Mouse (Mus musculus) bone marrow macrophage, adult 2 months (primary cell): ENCODE results near the gene Scgb1a1. TPM values are rescaled to one million over a fixed set of nuclear protein-coding genes. Genes with fewer than 3 reads are reported as not detected.
A peak's percentile ranks its signal among the peaks of the same experiment; 100 is the strongest.

Experiments used
- H3K27ac ChIP-seq: 2 replicates; pipeline ENCODE4 v1.5.1; 2012; ENCODE audit warnings: low read depth, low read length; ENCODE audit not compliant: insufficient read depth
- H3K4me1 ChIP-seq: 2 replicates; pipeline ENCODE4 v1.6.1; 2012; ENCODE audit warnings: low read length; ENCODE audit not compliant: control insufficient read depth, insufficient read depth
- H3K4me3 ChIP-seq: 2 replicates; pipeline ENCODE4 v1.5.1; 2012; ENCODE audit warnings: mild to moderate bottlenecking, low read length, moderate library complexity; ENCODE audit not compliant: insufficient read depth
- CTCF ChIP-seq: IDR thresholded peaks from 2 replicates; pipeline ENCODE4 v1.5.1; 2012; ENCODE audit warnings: low read depth, mild to moderate bottlenecking, low read length, moderate library complexity
- POLR2A ChIP-seq: IDR thresholded peaks from 2 replicates; pipeline ENCODE4 v1.6.1; 2012; ENCODE audit warnings: mild to moderate bottlenecking, low read depth, low read length, borderline replicate concordance
- polyA plus RNA-seq: library from polyadenylated mRNA; stranded (reverse); fragments of >200 nt; gene quantifications from 2 replicates; pipeline ENCODE4 v1.2.4, GENCODE M21; 2012; ENCODE audit not compliant: missing spikeins, insufficient read depth, insufficient read length

The Scgb1a1 gene
- polyA plus RNA-seq, 1 experiment: not detected

DNA sequence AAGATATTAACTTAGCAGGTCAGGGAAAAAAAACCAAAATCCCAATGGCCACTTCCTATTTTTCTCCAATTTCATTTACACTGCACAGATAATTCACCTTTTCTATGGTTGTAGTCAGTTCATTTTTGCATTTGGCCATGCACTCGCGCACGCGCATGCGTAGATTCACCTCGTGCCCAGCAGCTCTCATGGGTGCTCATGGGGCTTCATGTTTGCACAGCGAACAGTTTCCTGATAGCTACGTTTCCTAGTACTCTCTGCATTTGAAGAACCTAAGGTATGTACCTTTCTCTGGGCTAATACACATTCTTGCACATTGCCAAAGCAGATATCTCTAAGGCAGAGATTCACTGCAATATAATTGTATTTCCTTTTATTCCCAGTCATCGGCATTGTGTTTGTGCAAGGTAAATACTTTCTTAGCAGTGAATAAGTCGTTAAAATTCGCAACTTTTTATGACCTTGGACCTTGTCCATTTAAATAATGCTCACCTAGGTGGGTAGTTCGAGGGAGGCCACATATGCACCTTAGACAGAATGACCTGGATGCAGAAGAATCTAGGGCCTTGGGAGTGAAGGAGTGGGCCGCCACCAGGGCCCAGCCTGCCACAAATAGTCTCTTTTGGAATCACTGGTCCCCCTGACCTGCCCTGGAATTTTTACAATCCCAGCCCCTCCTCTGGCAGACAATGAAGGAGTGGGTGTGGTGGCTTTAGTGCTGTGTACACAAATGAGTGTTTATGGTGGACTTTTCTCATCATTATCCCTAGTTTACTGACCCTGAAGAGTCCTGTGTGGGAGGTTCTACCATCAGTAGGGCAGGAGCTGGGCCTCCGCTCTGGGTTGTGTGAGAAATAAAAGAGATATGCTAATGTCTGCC, 6.2 kb downstream of the Scgb1a1 start:
- H3K4me1 ChIP-seq: peaks cover 31% of the 10 kb centered on the region
- H3K27ac ChIP-seq: no peak overlapping the region
- no peak for TF ChIP-seq CTCF
- TF ChIP-seq POLR2A: no peak
- H3K4me3 ChIP-seq: no peak overlapping the region

DNA sequence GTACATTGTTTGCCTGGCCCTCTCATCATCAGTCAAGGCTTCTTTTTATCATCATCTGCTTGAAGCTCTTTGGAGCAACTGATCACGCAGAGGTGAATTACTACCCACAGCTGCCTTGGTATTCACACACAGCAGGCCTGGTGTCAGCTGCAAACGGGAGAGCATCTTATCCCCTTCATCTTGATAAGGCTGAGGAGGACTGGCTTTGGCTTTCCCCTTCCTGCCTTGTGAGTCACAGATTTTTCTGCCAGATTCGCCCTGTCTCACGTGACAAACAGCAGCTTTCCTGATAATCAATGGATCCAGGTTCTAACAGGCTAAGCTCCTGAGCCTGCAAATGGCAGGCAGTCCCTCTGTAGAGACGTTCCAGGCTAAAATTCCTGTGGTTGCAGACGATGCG, 7.8 kb downstream of the Scgb1a1 start:
- TF ChIP-seq CTCF (no peak), POLR2A (no peak)
- peaks cover 47% of the 10 kb centered on the region for H3K4me1 ChIP-seq
- H3K4me3 ChIP-seq: no peak overlapping the region
- no peak overlapping the region for H3K27ac ChIP-seq

DNA sequence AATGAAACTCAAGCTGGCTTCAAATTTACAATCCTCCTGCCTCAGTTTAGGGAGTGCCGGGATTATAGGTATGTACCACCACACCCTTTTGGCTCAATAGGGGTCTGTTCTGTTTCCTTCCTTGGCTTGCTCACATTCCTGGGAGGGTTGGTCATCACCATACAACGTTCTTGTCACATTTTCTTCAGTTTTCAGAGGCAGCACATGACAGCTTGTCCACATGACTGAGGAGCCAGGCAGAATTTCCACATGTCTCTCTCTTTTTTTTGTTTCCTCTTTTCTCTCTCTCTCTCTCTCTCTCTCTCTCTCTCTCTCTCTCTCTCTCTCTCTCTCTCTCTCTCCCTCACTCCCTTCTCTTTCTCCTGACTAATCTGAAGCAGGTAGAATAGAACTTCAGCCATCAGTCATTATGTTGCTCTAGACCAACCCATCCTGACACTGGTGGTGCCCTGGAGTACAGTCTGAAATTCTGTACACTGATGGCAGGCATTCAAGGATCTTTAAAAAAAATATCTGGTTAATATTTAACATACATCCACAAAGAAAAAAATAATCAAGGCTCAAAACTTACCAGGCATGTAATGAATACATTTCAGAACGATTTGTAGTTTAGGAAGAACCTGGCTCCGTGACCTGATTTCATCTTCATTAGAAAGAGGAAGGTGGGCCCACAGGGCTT, 10.6 kb downstream of the Scgb1a1 start:
- TF ChIP-seq CTCF: no peak
- Histone ChIP-seq H3K4me1 (peaks cover 63% of the 10 kb centered on the region), H3K27ac (peak overlapping the region; percentile 93), H3K4me3 (no peak overlapping the region)

DNA sequence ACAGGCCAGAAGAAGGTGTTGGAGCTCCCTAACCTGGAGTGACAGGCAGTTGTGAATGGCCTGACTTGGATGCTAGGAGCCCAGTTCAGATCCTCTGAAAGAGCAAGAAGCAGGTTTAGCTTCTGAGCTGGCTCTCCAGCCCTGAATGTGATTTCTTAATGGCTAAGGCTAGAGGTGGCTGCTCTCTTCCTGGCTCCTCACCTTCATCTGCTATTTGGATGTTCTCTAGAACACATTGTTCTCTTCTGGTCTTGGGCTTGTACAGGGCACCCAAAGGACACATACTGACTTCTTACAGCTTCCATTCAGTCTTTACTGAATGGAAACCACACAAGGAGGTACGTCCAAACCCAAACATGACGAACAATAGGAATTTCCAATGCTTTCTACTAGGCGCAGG, 11.7 kb downstream of the Scgb1a1 start:
- peak overlapping the region; percentile 93 for H3K27ac ChIP-seq
- TF ChIP-seq POLR2A (no peak), CTCF (no peak)
- peaks cover 61% of the 10 kb centered on the region for H3K4me1 ChIP-seq
- no peak overlapping the region for H3K4me3 ChIP-seq

DNA sequence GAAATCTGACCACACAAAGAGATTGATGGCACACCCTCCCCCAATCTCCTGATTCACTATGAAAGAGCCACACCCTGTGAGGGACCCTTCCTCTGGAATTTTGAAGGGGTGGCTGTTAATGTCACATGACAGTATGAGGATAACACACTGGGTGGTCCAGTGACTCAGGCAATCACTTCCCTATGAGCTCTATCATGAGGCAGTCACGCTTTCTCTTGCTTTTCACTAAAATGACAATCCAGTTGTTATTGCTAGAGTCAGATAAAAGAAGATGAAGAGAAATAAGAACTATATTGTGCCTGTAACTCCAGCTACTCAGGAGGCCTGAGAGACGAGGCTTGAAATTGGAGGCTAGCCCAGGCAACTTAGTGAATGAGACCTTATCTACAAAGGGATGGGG, 12.2 kb downstream of the Scgb1a1 start:
- TF ChIP-seq CTCF: no peak
- no peak for TF ChIP-seq POLR2A
- Histone ChIP-seq H3K4me1 (peaks cover 64% of the 10 kb centered on the region), H3K27ac (peak overlapping the region; percentile 93), H3K4me3 (no peak overlapping the region)

DNA sequence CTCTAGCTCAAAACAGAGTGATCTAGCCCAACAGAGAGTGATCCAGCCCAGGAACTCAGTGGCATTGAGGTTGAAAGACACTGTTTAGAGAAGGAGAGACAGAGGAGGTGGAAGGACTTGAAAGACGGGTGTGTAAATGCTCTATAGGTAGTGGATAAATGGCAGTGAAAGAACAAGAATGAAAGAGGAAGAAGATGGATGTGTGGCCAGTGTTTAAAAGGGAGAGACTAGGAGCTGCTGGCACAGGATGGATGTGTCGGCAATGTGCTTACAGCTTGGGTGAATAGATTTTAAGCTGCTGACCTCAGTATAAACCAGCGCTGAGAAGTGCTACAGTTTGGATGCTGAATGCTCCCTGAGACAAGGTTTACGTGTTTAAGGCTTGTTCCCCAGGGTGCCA, 13.3 kb downstream of the Scgb1a1 start:
- H3K4me1 ChIP-seq: peaks cover 76% of the 10 kb centered on the region
- TF ChIP-seq CTCF (no peak), POLR2A (no peak)
- H3K27ac ChIP-seq: peak overlapping the region; percentile 93

DNA sequence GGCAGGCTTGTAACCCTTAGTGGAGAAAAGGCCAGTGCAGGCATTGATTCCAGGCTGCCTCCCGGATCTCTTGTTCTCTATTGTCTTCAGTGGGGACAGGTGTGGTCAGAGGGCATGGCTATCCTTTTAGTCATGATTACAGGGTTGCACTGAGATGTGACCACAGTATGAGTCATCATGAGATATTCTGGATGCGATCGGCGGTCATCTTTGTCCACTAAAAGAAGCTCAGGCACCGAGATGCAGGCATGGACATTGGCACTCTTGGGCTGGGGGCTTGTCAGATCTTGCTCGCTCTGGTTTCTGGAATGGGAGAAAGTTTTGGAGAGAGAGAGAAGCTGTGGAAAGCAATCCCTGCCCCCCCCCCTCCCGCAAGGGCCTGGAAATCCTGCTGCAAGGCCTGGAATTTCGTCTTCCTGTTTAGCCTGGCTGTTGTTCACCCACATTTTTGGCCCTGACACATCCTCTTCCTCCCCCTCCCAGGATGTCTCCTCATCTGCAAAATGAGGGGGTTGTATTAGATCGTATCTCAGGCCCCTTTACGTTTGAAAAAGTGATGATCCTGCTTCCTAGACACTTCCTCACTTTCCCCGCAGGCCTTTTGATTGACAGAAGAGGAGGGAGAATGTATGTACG, 13.9 kb downstream of the Scgb1a1 start:
- H3K27ac ChIP-seq: peak overlapping the region; percentile 93
- H3K4me1 ChIP-seq: peaks cover 79% of the 10 kb centered on the region
- TF ChIP-seq CTCF (no peak), POLR2A (no peak)
- no peak overlapping the region; the same call in 1 of the 2 replicates for H3K4me3 ChIP-seq

More for the DNA sequence above, 13.3 kb downstream of the Scgb1a1 start:
- peak overlapping the region; percentile 4; the same call in 1 of the 2 replicates for H3K4me3 ChIP-seq

DNA sequence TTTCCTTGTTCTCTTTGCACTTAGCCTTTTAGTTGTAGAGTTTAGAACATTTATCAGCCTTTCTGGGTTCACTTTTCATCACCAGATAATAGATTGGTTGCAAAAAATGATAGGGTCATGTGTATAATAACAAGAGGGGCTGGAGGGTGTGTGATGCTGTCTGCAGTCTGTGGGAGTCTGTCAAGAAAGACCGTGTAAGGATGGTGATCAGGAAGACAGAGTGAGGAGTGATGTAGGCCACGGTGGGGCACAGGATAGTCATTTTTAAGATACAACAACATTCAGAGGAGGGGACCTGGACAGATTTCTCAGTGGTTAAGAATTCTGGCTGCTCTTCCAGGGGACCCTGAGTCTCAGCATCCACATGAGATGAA, 15.6 kb downstream of the Scgb1a1 start:
- Histone ChIP-seq H3K4me1 (peaks cover 84% of the 10 kb centered on the region), H3K4me3 (no peak overlapping the region), H3K27ac (peak overlapping the region; percentile 98)
- TF ChIP-seq POLR2A: no peak
- TF ChIP-seq CTCF: no peak

DNA sequence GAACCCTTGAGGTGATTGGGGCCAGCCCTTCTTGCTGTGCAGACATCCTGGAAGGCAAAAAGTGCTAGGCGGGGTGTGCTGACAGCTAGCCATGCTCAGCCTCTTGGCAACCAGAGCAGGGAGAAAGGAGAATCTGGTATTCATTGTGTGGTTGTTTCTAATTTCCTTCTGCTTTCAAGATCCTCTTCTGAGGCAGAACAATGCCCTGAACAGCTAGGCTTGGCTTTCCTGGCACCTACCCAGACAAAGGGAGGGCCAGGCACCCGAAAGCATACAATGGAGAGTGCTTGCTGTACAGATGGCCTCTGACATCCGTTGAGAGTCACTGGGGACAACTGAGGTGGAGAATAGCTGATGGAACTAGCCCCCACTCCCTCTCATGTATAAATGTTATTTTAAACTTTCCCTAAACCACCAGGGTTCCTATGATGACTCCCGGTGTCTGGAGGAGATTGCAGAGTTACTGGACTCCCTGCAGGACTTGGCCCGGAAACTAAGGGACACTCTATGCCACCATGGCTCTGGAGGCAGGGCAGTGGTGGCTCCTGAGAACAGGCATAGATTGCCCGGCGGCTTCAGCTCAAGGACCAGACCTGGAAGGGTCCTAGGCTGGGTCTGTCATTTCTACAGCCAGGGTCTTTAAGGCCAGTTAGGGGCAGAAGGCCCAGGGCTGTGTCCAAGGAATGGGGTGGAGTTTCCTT, 16.2 kb downstream of the Scgb1a1 start:
- Histone ChIP-seq H3K27ac (peak overlapping the region; percentile 98), H3K4me1 (peaks cover 82% of the 10 kb centered on the region), H3K4me3 (no peak overlapping the region)
- TF ChIP-seq CTCF: no peak
- TF ChIP-seq POLR2A: no peak

DNA sequence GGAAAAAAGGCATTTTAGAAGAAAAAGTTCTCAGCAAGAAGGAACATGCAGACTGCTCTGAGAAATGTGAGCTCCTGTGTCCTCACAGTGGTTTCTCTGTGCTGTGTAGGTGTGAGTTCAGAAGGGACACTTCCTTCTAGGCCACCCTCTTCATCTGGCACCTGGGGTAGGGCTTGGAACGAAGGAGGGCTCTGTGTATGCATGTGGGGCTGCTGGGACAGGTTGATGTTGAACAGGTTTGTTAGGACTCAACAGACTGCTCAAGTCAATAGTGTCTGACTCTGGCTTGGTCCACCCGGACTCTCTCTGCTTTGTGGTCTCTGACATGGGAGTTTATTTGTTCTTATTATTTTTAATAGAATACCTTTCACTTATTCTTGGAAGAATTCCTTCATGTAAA, 17.4 kb downstream of the Scgb1a1 start:
- no peak for TF ChIP-seq CTCF
- TF ChIP-seq POLR2A: no peak
- no peak overlapping the region for H3K4me3 ChIP-seq
- peaks cover 81% of the 10 kb centered on the region for H3K4me1 ChIP-seq
- H3K27ac ChIP-seq: peak overlapping the region; percentile 98
